Mouse (Mus musculus) layer of hippocampus, postnatal 10 days (tissue): ENCODE results near the gene Ndufaf7. TPM values are rescaled to one million over a fixed set of nuclear protein-coding genes. Genes with fewer than 3 reads are reported as not detected.

Source experiments
- DNase-seq, 2 experiments: peaks; one replicate each; pipeline ENCODE4 v3.0.0; 2021; ENCODE audit warnings: low spot score in 2 of 2
- total RNA-seq, 2 experiments: library from RNA; stranded (reverse); gene quantifications; 2 replicates each; pipeline ENCODE4 v1.2.3; 2021

The Ndufaf7 gene
- total RNA-seq, 2 experiments from 2014 or later = 62.8 to 70.1 TPM

- no peak for DNase-seq
Observed at GRCm38 (mm10) chr17:78959473-78959872, 22.5 kb downstream of the Ndufaf7 start.

- DNase-seq = peak; percentile 14 to 42
Observed at GRCm38 (mm10) chr17:78964387-78964786, 27.5 kb downstream of the Ndufaf7 start.

- no peak for DNase-seq
Observed at GRCm38 (mm10) chr17:78966092-78966883, 29.4 kb downstream of the Ndufaf7 start.

- no peak for DNase-seq
Observed at GRCm38 (mm10) chr17:78968500-78968899, 31.6 kb downstream of the Ndufaf7 start.

GRCm38 (mm10) chr17:78983166-78983565, 46.2 kb downstream of the Ndufaf7 start:
- no peak for DNase-seq

GRCm38 (mm10) chr17:78983736-78984135, 46.8 kb downstream of the Ndufaf7 start:
- no peak for DNase-seq

GRCm38 (mm10) chr17:78989015-78989414, 52.1 kb downstream of the Ndufaf7 start:
- no peak for DNase-seq

- DNase-seq = no peak
Observed at GRCm38 (mm10) chr17:78991549-78991948, 54.6 kb downstream of the Ndufaf7 start.

- no peak for DNase-seq
Observed at GRCm38 (mm10) chr17:78992303-78993027, 55.5 kb downstream of the Ndufaf7 start.

GRCm38 (mm10) chr17:78993670-78994069, 56.7 kb downstream of the Ndufaf7 start:
- no peak for DNase-seq

- no peak for DNase-seq
Observed at GRCm38 (mm10) chr17:78994382-78994781, 57.4 kb downstream of the Ndufaf7 start.

- DNase-seq = no peak
Observed at GRCm38 (mm10) chr17:78994931-78995820, 58.2 kb downstream of the Ndufaf7 start.

Other genes starting within 250 kb of the Ndufaf7 start
- 10 to 100 TPM; 66.7 to 67.1 TPM for gene Strn, start 199.9 kb upstream of the Ndufaf7 start, total RNA-seq
- gene Heatr5b, start 101.8 kb upstream of the Ndufaf7 start, total RNA-seq = 10 to 100 TPM; 49.7 to 54.6 TPM
- 10 to 100 TPM; 26.1 to 41.8 TPM for gene Gpatch11, start 101.6 kb upstream of the Ndufaf7 start, total RNA-seq
- 10 to 100 TPM in 1 of 2 experiments, 1 to 10 TPM in 1; 6.2 to 11.1 TPM for gene Eif2ak2, start 54.6 kb upstream of the Ndufaf7 start, total RNA-seq
- not detected for gene Sult6b1, start 30.1 kb upstream of the Ndufaf7 start, total RNA-seq
- 10 to 100 TPM; 27.7 to 33.4 TPM for gene Cebpzos, start 20.6 kb upstream of the Ndufaf7 start, total RNA-seq
- 10 to 100 TPM; 33.6 to 33.8 TPM for gene Cebpz, start 70 bp upstream of the Ndufaf7 start, total RNA-seq
- gene Prkd3, start 83.7 kb downstream of the Ndufaf7 start, total RNA-seq = 10 to 100 TPM; 17.2 to 18.8 TPM
- 10 to 100 TPM; 18.6 to 20.5 TPM for gene Qpct, start 114.8 kb downstream of the Ndufaf7 start, total RNA-seq